Mouse (Mus musculus) liver, embryonic 14.5 days (tissue): ENCODE data around the gene Mrps16. TPM values are rescaled to one million over a fixed set of nuclear protein-coding genes. Genes with fewer than 3 reads are reported as not detected.

ENCODE experiments used
- ATAC-seq: fragments of 200-750 bp; cut with Nextera tagmentation; 2 replicates; pipeline ENCODE4 v1.8.0; 2017; ENCODE audit warnings: moderate number of reproducible peaks, mild to moderate bottlenecking, moderate library complexity; ENCODE audit not compliant: insufficient read depth
- DNase-seq, 3 experiments: peaks; one replicate each; pipeline ENCODE4 v3.0.0-alpha.2; 2012 to 2013; ENCODE audit warnings: low read depth in 3 of 3, low spot score in 3 of 3
- H3K27ac ChIP-seq: fragments of 300-500 bp; sonication (generic); 2 replicates; pipeline ENCODE4 v1.5.1; 2014; ENCODE audit warnings: moderate library complexity, mild to moderate bottlenecking, control low read depth, inconsistent platforms
- H3K27me3 ChIP-seq: fragments of 300-500 bp; sonication (generic); 2 replicates; pipeline ENCODE4 v1.6.1; 2014; ENCODE audit warnings: mild to moderate bottlenecking, low read length, moderate library complexity; ENCODE audit not compliant: control insufficient read depth, insufficient read depth
- H3K36me3 ChIP-seq: fragments of 300-500 bp; sonication (generic); replicated peaks from 2 replicates; pipeline ENCODE4 v1.6.1; 2014; ENCODE audit warnings: low read depth; ENCODE audit not compliant: control insufficient read depth, insufficient read depth
- H3K4me1 ChIP-seq, 2 experiments: fragments of 200-500 bp in 1 of 2; fragments of 300-500 bp in 1 of 2; sonication (generic) in 1 of 2; replicated peaks; 2 replicates each; pipeline ENCODE4 v1.6.1; 2012 to 2014; ENCODE audit warnings: antibody characterized with exemption in 1 of 2, inconsistent platforms in 1 of 2, low read length in 1 of 2; ENCODE audit not compliant: control insufficient read depth in 2 of 2, insufficient read depth in 2 of 2
- H3K4me2 ChIP-seq: fragments of 300-500 bp; sonication (generic); 2 replicates; pipeline ENCODE4 v1.6.1; 2014; ENCODE audit warnings: low read depth, mild to moderate bottlenecking, control low read depth, moderate library complexity
- H3K4me3 ChIP-seq, 2 experiments: fragments of 200-500 bp in 1 of 2; fragments of 300-500 bp in 1 of 2; sonication (generic) in 1 of 2; 2 replicates each; pipeline ENCODE4 v1.5.1; 2012 to 2014; ENCODE audit warnings: low read depth in 2 of 2, low read length in 2 of 2, mild to moderate bottlenecking in 2 of 2, control low read depth in 1 of 2, inconsistent platforms in 1 of 2, moderate library complexity in 1 of 2; ENCODE audit not compliant: insufficient read depth in 1 of 2
- H3K9ac ChIP-seq: fragments of 300-500 bp; sonication (generic); replicated peaks from 2 replicates; pipeline ENCODE4 v1.6.1; 2014; ENCODE audit warnings: mild to moderate bottlenecking, control low read depth, moderate library complexity
- H3K9me3 ChIP-seq: fragments of 300-500 bp; sonication (generic); 2 replicates; pipeline ENCODE4 v1.6.1; 2016; ENCODE audit warnings: low read length, mixed read lengths; ENCODE audit not compliant: control insufficient read depth
- CTCF ChIP-seq: IDR thresholded peaks from 2 replicates; pipeline ENCODE4 v1.5.1; 2016; ENCODE audit warnings: antibody characterized with exemption, low read depth, control low read depth
- EP300 ChIP-seq: IDR thresholded peaks from 2 replicates; pipeline ENCODE4 v1.6.1; 2016; ENCODE audit warnings: antibody characterized with exemption, low read depth
- WGBS: fragments of 180-500 bp; shearing (Covaris S2); extraction: QIAGEN DNeasy Blood & Tissue Kit; methylation state at CpG from one replicate; pipeline ENCODE4 v1.1.7; 2014; ENCODE audit not compliant: insufficient replicate concordance; 5-methylcytosine and 5-hydroxymethylcytosine counted together
- polyA plus RNA-seq, 2 experiments: library from polyadenylated mRNA; depleted of rRNA in 1 of 2; stranded (reverse) in 1 of 2; unstranded in 1 of 2; fragments of >200 nt; fragmentation: Nextera tagmentation in 1 of 2; extraction: Ambion mirVana in 1 of 2; gene quantifications; 2 replicates each; pipeline versions ENCODE4 v1.2.1 to v1.2.3; 2012 to 2014

The Mrps16 gene
- polyA plus RNA-seq, 2 experiments = 22.9 to 58.1 TPM

GRCm38 (mm10) chr14:20345885-20346284 is 47.5 kb downstream of the Mrps16 start:
- no peaks in the 10 kb centered on the region for H3K9me3 ChIP-seq
- no peak for DNase-seq
- no peak overlapping the region for H3K27ac ChIP-seq
- no peak for TF ChIP-seq EP300
- TF ChIP-seq CTCF = no peak
- no peak overlapping the region for H3K4me3 ChIP-seq
- H3K36me3 ChIP-seq = no peaks in the 10 kb centered on the region; the same call in 1 of the 2 replicates
- H3K9ac ChIP-seq = no peak overlapping the region
- peaks cover 13% of the 10 kb centered on the region in 2 experiments for H3K4me1 ChIP-seq
- H3K4me2 ChIP-seq = no peak overlapping the region
- 84% methylated on average over 9 of the region's 9 CpGs for WGBS
- H3K27me3 ChIP-seq = no peaks in the 10 kb centered on the region
- no peak for ATAC-seq

GRCm38 (mm10) chr14:20340866-20341265 is 52.6 kb downstream of the Mrps16 start:
- no peaks in the 10 kb centered on the region for H3K9me3 ChIP-seq
- WGBS = 50% methylated on average over 7 of the region's 7 CpGs
- no peak for ATAC-seq
- H3K36me3 ChIP-seq = peaks cover 12% of the 10 kb centered on the region
- peaks cover 0 to 5% of the 10 kb centered on the region in 2 experiments; a peak in 2 of 4 replicates for H3K4me1 ChIP-seq
- no peak overlapping the region for H3K27ac ChIP-seq
- peak overlapping the region in 1 of 2 experiments; percentile 28; a peak in 2 of 4 replicates for H3K4me3 ChIP-seq
- peak in 1 of 3 experiments; percentile 51 for DNase-seq
- H3K4me2 ChIP-seq = peak overlapping the region; percentile 49
- TF ChIP-seq CTCF = no peak
- no peak for TF ChIP-seq EP300
- H3K9ac ChIP-seq = no peak overlapping the region
- no peaks in the 10 kb centered on the region for H3K27me3 ChIP-seq

- peak overlapping the region; percentile 49; the same call in 1 of the 2 replicates for H3K4me2 ChIP-seq
- ATAC-seq (no peak), DNase-seq (peak in 2 of 3 experiments; percentile 28 to 40)
- 80% methylated on average over 8 of the region's 8 CpGs for WGBS
- H3K27me3 ChIP-seq = no peaks in the 10 kb centered on the region
- no peak overlapping the region for H3K4me3 ChIP-seq
- no peak overlapping the region for H3K27ac ChIP-seq
- H3K4me1 ChIP-seq = peaks cover 0 to 2% of the 10 kb centered on the region in 2 experiments; a peak in 2 of 4 replicates
- no peak for TF ChIP-seq EP300
- TF ChIP-seq CTCF = peak; percentile 74
- peaks cover 17% of the 10 kb centered on the region for H3K36me3 ChIP-seq
- no peak overlapping the region for H3K9ac ChIP-seq
- H3K9me3 ChIP-seq = no peaks in the 10 kb centered on the region
Measured at GRCm38 (mm10) chr14:20340149-20340548, 53.3 kb downstream of the Mrps16 start.

GRCm38 (mm10) chr14:20339415-20339814 is 54.0 kb downstream of the Mrps16 start:
- WGBS = 73% methylated on average over 5 of the region's 5 CpGs
- H3K4me3 ChIP-seq = no peak overlapping the region
- no peaks in the 10 kb centered on the region for H3K27me3 ChIP-seq
- no peak overlapping the region for H3K27ac ChIP-seq
- no peak overlapping the region for H3K9ac ChIP-seq
- DNase-seq = no peak
- no peak for ATAC-seq
- no peaks in the 10 kb centered on the region for H3K9me3 ChIP-seq
- no peak overlapping the region for H3K4me2 ChIP-seq
- H3K36me3 ChIP-seq = peaks cover 17% of the 10 kb centered on the region
- TF ChIP-seq CTCF (no peak), EP300 (no peak)
- no peaks in the 10 kb centered on the region for H3K4me1 ChIP-seq

Other genes with a start within 250 kb of the Mrps16 start
- gene Kcnk5, start 211.8 kb downstream of the Mrps16 start, polyA plus RNA-seq (2012; rRNA removed) = 3.1 and 3.2 TPM in 2 replicates
- gene Kcnk5, start 211.8 kb downstream of the Mrps16 start, polyA plus RNA-seq (2014; fragmentation: Nextera tagmentation; extraction: Ambion mirVana) = 3.6 and 4.1 TPM in 2 replicates
- gene Kcnk16, start 124.4 kb downstream of the Mrps16 start, polyA plus RNA-seq (2012; rRNA removed) = 5.4 and 8.5 TPM in 2 replicates
- 8.8 and 10.5 TPM in 2 replicates for gene Kcnk16, start 124.4 kb downstream of the Mrps16 start, polyA plus RNA-seq (2014; fragmentation: Nextera tagmentation; extraction: Ambion mirVana)
- gene Nudt13, start 98.9 kb downstream of the Mrps16 start, polyA plus RNA-seq (2012; rRNA removed) = 5.1 and 6.1 TPM in 2 replicates
- 2.6 and 4.8 TPM in 2 replicates for gene Nudt13, start 98.9 kb downstream of the Mrps16 start, polyA plus RNA-seq (2014; fragmentation: Nextera tagmentation; extraction: Ambion mirVana)
- 12.4 and 15.6 TPM in 2 replicates for gene Ecd, start 45.5 kb downstream of the Mrps16 start, polyA plus RNA-seq (2012; rRNA removed)
- gene Ecd, start 45.5 kb downstream of the Mrps16 start, polyA plus RNA-seq (2014; fragmentation: Nextera tagmentation; extraction: Ambion mirVana) = 25.8 and 28.9 TPM in 2 replicates
- gene Fam149b, start 45.5 kb downstream of the Mrps16 start, polyA plus RNA-seq (2012; rRNA removed) = 6.6 and 7.4 TPM in 2 replicates
- 6.8 and 8.2 TPM in 2 replicates for gene Fam149b, start 45.5 kb downstream of the Mrps16 start, polyA plus RNA-seq (2014; fragmentation: Nextera tagmentation; extraction: Ambion mirVana)
- 30.0 and 76.3 TPM in 2 replicates for gene Dnajc9, start 4.7 kb downstream of the Mrps16 start, polyA plus RNA-seq (2012; rRNA removed)
- gene Dnajc9, start 4.7 kb downstream of the Mrps16 start, polyA plus RNA-seq (2014; fragmentation: Nextera tagmentation; extraction: Ambion mirVana) = 94.5 and 103 TPM in 2 replicates
- gene Cfap70, start 58.6 kb upstream of the Mrps16 start, polyA plus RNA-seq (2012; rRNA removed) = 0.01 and 0.03 TPM in 2 replicates
- 0.08 and 0.28 TPM in 2 replicates for gene Cfap70, start 58.6 kb upstream of the Mrps16 start, polyA plus RNA-seq (2014; fragmentation: Nextera tagmentation; extraction: Ambion mirVana)
- gene Anxa7, start 86.5 kb upstream of the Mrps16 start, polyA plus RNA-seq (2012; rRNA removed) = 28.7 and 36.6 TPM in 2 replicates
- 41.6 and 43.6 TPM in 2 replicates for gene Anxa7, start 86.5 kb upstream of the Mrps16 start, polyA plus RNA-seq (2014; fragmentation: Nextera tagmentation; extraction: Ambion mirVana)
- gene Mss51, start 103.3 kb upstream of the Mrps16 start, polyA plus RNA-seq (2012; rRNA removed) = 1.1 and 1.6 TPM in 2 replicates
- gene Mss51, start 103.3 kb upstream of the Mrps16 start, polyA plus RNA-seq (2014; fragmentation: Nextera tagmentation; extraction: Ambion mirVana) = 0.29 and 0.67 TPM in 2 replicates
- gene Ppp3cb, start 152.9 kb upstream of the Mrps16 start, polyA plus RNA-seq (2012; rRNA removed) = 18.0 and 22.7 TPM in 2 replicates
- gene Ppp3cb, start 152.9 kb upstream of the Mrps16 start, polyA plus RNA-seq (2014; fragmentation: Nextera tagmentation; extraction: Ambion mirVana) = 21.6 and 24.8 TPM in 2 replicates
- 1.2 and 1.3 TPM in 2 replicates for gene Usp54, start 247.4 kb upstream of the Mrps16 start, polyA plus RNA-seq (2012; rRNA removed)
- 1.1 and 1.2 TPM in 2 replicates for gene Usp54, start 247.4 kb upstream of the Mrps16 start, polyA plus RNA-seq (2014; fragmentation: Nextera tagmentation; extraction: Ambion mirVana)